Mouse (Mus musculus) MEL (cell line): ENCODE data around the gene Rapgef1. TPM values are rescaled to one million over a fixed set of nuclear protein-coding genes. Genes with fewer than 3 reads are reported as not detected.

Experiments
- DNase-seq: peaks from one replicate; pipeline ENCODE4 v3.0.0; 2011; ENCODE audit warnings: low read depth, low spot score
- H3K27ac ChIP-seq: 2 replicates; pipeline ENCODE4 v1.5.1; 2012; ENCODE audit warnings: low read depth, mild to moderate bottlenecking, control low read depth, low read length, moderate library complexity; ENCODE audit not compliant: control insufficient read depth
- H3K27me3 ChIP-seq, 2 experiments: fragments of 150-350 bp in 1 of 2; sonication (generic) in 1 of 2; 2 replicates each; pipeline ENCODE4 v1.6.1; 2012; ENCODE audit warnings: low read length in 2 of 2, mild to moderate bottlenecking in 2 of 2, improper control_type of control experiment in 1 of 2, moderate library complexity in 1 of 2; ENCODE audit not compliant: insufficient read depth in 2 of 2, control insufficient read depth in 1 of 2
- H3K36me3 ChIP-seq, 2 experiments: 2 replicates each; pipeline ENCODE4 v1.6.1; 2012 to 2014; ENCODE audit warnings: low read length in 2 of 2, improper control_type of control experiment in 1 of 2, inconsistent platforms in 1 of 2, mild to moderate bottlenecking in 1 of 2; ENCODE audit not compliant: insufficient read depth in 2 of 2, control insufficient read depth in 1 of 2
- H3K4me1 ChIP-seq, 2 experiments: fragments of 150-350 bp in 1 of 2; sonication (generic) in 1 of 2; 2 replicates each; pipeline ENCODE4 v1.6.1; 2012; ENCODE audit warnings: low read length in 2 of 2, improper control_type of control experiment in 1 of 2, mild to moderate bottlenecking in 1 of 2; ENCODE audit not compliant: insufficient read depth in 2 of 2, control insufficient read depth in 1 of 2
- H3K4me3 ChIP-seq, 2 experiments: fragments of 150-350 bp in 1 of 2; sonication (generic) in 1 of 2; 2 replicates each; pipeline ENCODE4 v1.5.1; 2012; ENCODE audit warnings: low read depth in 2 of 2, low read length in 2 of 2, mild to moderate bottlenecking in 2 of 2, moderate library complexity in 2 of 2, control low read depth in 1 of 2, improper control_type of control experiment in 1 of 2; ENCODE audit not compliant: control insufficient read depth in 1 of 2, insufficient read depth in 1 of 2
- H3K79me2 ChIP-seq: 2 replicates; pipeline ENCODE4 v1.6.1; 2012; ENCODE audit warnings: mild to moderate bottlenecking, low read length, moderate library complexity; ENCODE audit not compliant: control insufficient read depth, poor library complexity, insufficient read depth
- H3K9ac ChIP-seq: 2 replicates; pipeline ENCODE4 v1.6.1; 2012; ENCODE audit warnings: low read depth, mild to moderate bottlenecking, control low read depth, low read length, moderate library complexity; ENCODE audit not compliant: control insufficient read depth, poor library complexity, severe bottlenecking
- H3K9me3 ChIP-seq: fragments of 150-350 bp; sonication (generic); replicated peaks from 2 replicates; pipeline ENCODE4 v1.6.1; 2012; ENCODE audit warnings: mild to moderate bottlenecking, low read length, improper control_type of control experiment, moderate library complexity; ENCODE audit not compliant: insufficient read depth
- BHLHE40 ChIP-seq: IDR thresholded peaks from 2 replicates; pipeline ENCODE4 v1.6.1; 2012; ENCODE audit warnings: low read depth, mild to moderate bottlenecking, inconsistent platforms, low read length, improper control_type of control experiment, borderline replicate concordance
- CHD1 ChIP-seq: IDR thresholded peaks from 2 replicates; pipeline ENCODE4 v1.6.1; 2012; ENCODE audit warnings: low read depth, mild to moderate bottlenecking, inconsistent platforms, low read length, improper control_type of control experiment
- CHD2 ChIP-seq: IDR thresholded peaks from 2 replicates; pipeline ENCODE4 v1.6.1; 2011; ENCODE audit warnings: low read length, improper control_type of control experiment
- CTCF ChIP-seq, 3 experiments: IDR thresholded peaks in 2 of 3; conservative IDR thresholded peaks in 1 of 3; 2 replicates each; pipeline ENCODE4 v1.5.1; 2011 to 2012; ENCODE audit warnings: low read length in 3 of 3, low read depth in 2 of 3, mild to moderate bottlenecking in 2 of 3, improper control_type of control experiment in 1 of 3, inconsistent platforms in 1 of 3, mixed read lengths in 1 of 3, moderate library complexity in 1 of 3; ENCODE audit not compliant: control insufficient read depth in 1 of 3, insufficient read depth in 1 of 3, poor library complexity in 1 of 3, severe bottlenecking in 1 of 3
- E2F4 ChIP-seq: IDR thresholded peaks from 2 replicates; pipeline ENCODE4 v1.6.1; 2011; ENCODE audit warnings: low read depth, low read length, improper control_type of control experiment, borderline replicate concordance
- ELF1 ChIP-seq: IDR thresholded peaks from 2 replicates; pipeline ENCODE4 v1.6.1; 2014; ENCODE audit warnings: low read depth, mild to moderate bottlenecking, inconsistent platforms, low read length, improper control_type of control experiment, moderate library complexity
- EP300 ChIP-seq, 2 experiments: IDR thresholded peaks; 2 replicates each; pipeline ENCODE4 v1.6.1; 2011; ENCODE audit warnings: improper control_type of control experiment in 2 of 2, low read length in 2 of 2, low read depth in 1 of 2, mild to moderate bottlenecking in 1 of 2
- ETS1 ChIP-seq: IDR thresholded peaks from 2 replicates; pipeline ENCODE4 v1.6.1; 2012; ENCODE audit warnings: low read depth, mild to moderate bottlenecking, inconsistent platforms, low read length, improper control_type of control experiment, moderate library complexity
- GABPA ChIP-seq: IDR thresholded peaks from 2 replicates; pipeline ENCODE4 v1.6.1; 2012; ENCODE audit warnings: low read depth, mild to moderate bottlenecking, inconsistent platforms, low read length, improper control_type of control experiment, moderate library complexity
- GATA1 ChIP-seq: IDR thresholded peaks from 2 replicates; pipeline ENCODE4 v1.6.1; 2011; ENCODE audit warnings: low read depth, low read length, improper control_type of control experiment
- HCFC1 ChIP-seq: IDR thresholded peaks from 2 replicates; pipeline ENCODE4 v1.6.1; 2012; ENCODE audit warnings: low read depth, mild to moderate bottlenecking, inconsistent platforms, low read length, improper control_type of control experiment, moderate library complexity
- KAT2A ChIP-seq: conservative IDR thresholded peaks from 2 replicates; pipeline ENCODE4 v1.6.1; 2012; ENCODE audit warnings: low read depth, low read length, improper control_type of control experiment, inconsistent platforms
- MAFK ChIP-seq: IDR thresholded peaks from 2 replicates; pipeline ENCODE4 v1.6.1; 2011; ENCODE audit warnings: low read depth, mild to moderate bottlenecking, low read length, improper control_type of control experiment, borderline replicate concordance
- MAX ChIP-seq: IDR thresholded peaks from 2 replicates; pipeline ENCODE4 v1.6.1; 2011; ENCODE audit warnings: low read length, improper control_type of control experiment
- MAZ ChIP-seq: IDR thresholded peaks from 2 replicates; pipeline ENCODE4 v1.6.1; 2012; ENCODE audit warnings: low read depth, mild to moderate bottlenecking, inconsistent platforms, low read length, improper control_type of control experiment
- MEF2A ChIP-seq: IDR thresholded peaks from 2 replicates; pipeline ENCODE4 v1.6.1; 2014; ENCODE audit warnings: low read depth, mild to moderate bottlenecking, inconsistent platforms, low read length, improper control_type of control experiment; ENCODE audit not compliant: poor library complexity, insufficient replicate concordance, severe bottlenecking; ENCODE audit errors: extremely low read depth
- MXI1 ChIP-seq: IDR thresholded peaks from 2 replicates; pipeline ENCODE4 v1.6.1; 2011; ENCODE audit warnings: mild to moderate bottlenecking, low read depth, low read length, improper control_type of control experiment
- MYB ChIP-seq: IDR thresholded peaks from 2 replicates; pipeline ENCODE4 v1.6.1; 2011; ENCODE audit warnings: mild to moderate bottlenecking, low read depth, low read length, improper control_type of control experiment
- MYC ChIP-seq: IDR thresholded peaks from 2 replicates; pipeline ENCODE4 v1.6.1; 2011; ENCODE audit warnings: low read depth, mild to moderate bottlenecking, low read length, improper control_type of control experiment, moderate library complexity
- NELFE ChIP-seq: IDR thresholded peaks from 2 replicates; pipeline ENCODE4 v1.6.1; 2011; ENCODE audit warnings: low read depth, low read length, improper control_type of control experiment
- NRF1 ChIP-seq: IDR thresholded peaks from 2 replicates; pipeline ENCODE4 v1.6.1; 2014; ENCODE audit warnings: low read depth, mild to moderate bottlenecking, inconsistent platforms, low read length, improper control_type of control experiment, moderate library complexity; ENCODE audit not compliant: poor library complexity, insufficient read depth, severe bottlenecking
- POLR2AphosphoS2 ChIP-seq: IDR thresholded peaks from 2 replicates; pipeline ENCODE4 v1.6.1; 2011; ENCODE audit warnings: low read length, improper control_type of control experiment
- POLR2AphosphoS5 ChIP-seq: IDR thresholded peaks from 2 replicates; pipeline ENCODE4 v1.6.1; 2012; ENCODE audit warnings: low read depth, borderline replicate concordance, mild to moderate bottlenecking, inconsistent platforms, low read length, moderate library complexity, mixed read lengths
- RAD21 ChIP-seq: IDR thresholded peaks from 2 replicates; pipeline ENCODE4 v1.6.1; 2011; ENCODE audit warnings: mild to moderate bottlenecking, low read depth, low read length, improper control_type of control experiment
- RCOR1 ChIP-seq: IDR thresholded peaks from 2 replicates; pipeline ENCODE4 v1.6.1; 2012; ENCODE audit warnings: low read depth, mild to moderate bottlenecking, inconsistent platforms, low read length, improper control_type of control experiment
- SIN3A ChIP-seq: IDR thresholded peaks from 2 replicates; pipeline ENCODE4 v1.6.1; 2012; ENCODE audit warnings: low read length, improper control_type of control experiment, inconsistent platforms
- SMC3 ChIP-seq: IDR thresholded peaks from 2 replicates; pipeline ENCODE4 v1.6.1; 2011; ENCODE audit warnings: low read depth, low read length, improper control_type of control experiment
- TAL1 ChIP-seq: IDR thresholded peaks from 2 replicates; pipeline ENCODE4 v1.6.1; 2012; ENCODE audit warnings: mild to moderate bottlenecking, inconsistent platforms, low read length, moderate library complexity, mixed read lengths
- TBP ChIP-seq: IDR thresholded peaks from 2 replicates; pipeline ENCODE4 v1.8.0; 2011; ENCODE audit warnings: low read depth, low read length, improper control_type of control experiment
- TCF12 ChIP-seq: IDR thresholded peaks from 2 replicates; pipeline ENCODE4 v1.6.1; 2014; ENCODE audit warnings: low read depth, mild to moderate bottlenecking, inconsistent platforms, low read length, improper control_type of control experiment, moderate library complexity
- USF1 ChIP-seq: IDR thresholded peaks from 2 replicates; pipeline ENCODE4 v1.6.1; 2014; ENCODE audit warnings: low read depth, mild to moderate bottlenecking, inconsistent platforms, low read length, improper control_type of control experiment, moderate library complexity
- USF2 ChIP-seq, 2 experiments: IDR thresholded peaks; 2 replicates each; pipeline ENCODE4 v1.6.1; 2011 to 2012; ENCODE audit warnings: improper control_type of control experiment in 2 of 2, low read length in 2 of 2, borderline replicate concordance in 1 of 2, inconsistent platforms in 1 of 2, low read depth in 1 of 2, mild to moderate bottlenecking in 1 of 2; ENCODE audit not compliant: insufficient read depth in 1 of 2
- ZC3H11A ChIP-seq: IDR thresholded peaks from 2 replicates; pipeline ENCODE4 v1.6.1; 2012; ENCODE audit warnings: low read depth, mild to moderate bottlenecking, inconsistent platforms, low read length, improper control_type of control experiment
- ZMIZ1 ChIP-seq: IDR thresholded peaks from 2 replicates; pipeline ENCODE4 v1.6.1; 2012; ENCODE audit warnings: low read depth, mild to moderate bottlenecking, inconsistent platforms, low read length, improper control_type of control experiment, moderate library complexity
- ZNF384 ChIP-seq: IDR thresholded peaks from 2 replicates; pipeline ENCODE4 v1.6.1; 2012; ENCODE audit warnings: low read depth, mild to moderate bottlenecking, inconsistent platforms, low read length, improper control_type of control experiment
- polyA plus RNA-seq, 2 experiments: library from polyadenylated mRNA; stranded (reverse) in 1 of 2; unstranded in 1 of 2; fragments of >175 nt in 1 of 2; fragments of >200 nt in 1 of 2; gene quantifications; 2 replicates each; pipeline versions ENCODE4 v1.2.1 to v1.2.4; 2012; ENCODE audit warnings: low replicate concordance in 2 of 2, low read depth in 1 of 2; ENCODE audit not compliant: insufficient read length in 2 of 2, insufficient read depth in 1 of 2, missing spikeins in 1 of 2
- total RNA-seq: library from RNA; depleted of rRNA; stranded (reverse); fragments of 300-350 nt; gene quantifications from 2 replicates; pipeline ENCODE4 v1.2.3, GENCODE M21; 2012

Rapgef1 gene
- total and polyA plus RNA-seq, 3 experiments, result 57.2 to 88.3 (median 77.0) TPM

DNA sequence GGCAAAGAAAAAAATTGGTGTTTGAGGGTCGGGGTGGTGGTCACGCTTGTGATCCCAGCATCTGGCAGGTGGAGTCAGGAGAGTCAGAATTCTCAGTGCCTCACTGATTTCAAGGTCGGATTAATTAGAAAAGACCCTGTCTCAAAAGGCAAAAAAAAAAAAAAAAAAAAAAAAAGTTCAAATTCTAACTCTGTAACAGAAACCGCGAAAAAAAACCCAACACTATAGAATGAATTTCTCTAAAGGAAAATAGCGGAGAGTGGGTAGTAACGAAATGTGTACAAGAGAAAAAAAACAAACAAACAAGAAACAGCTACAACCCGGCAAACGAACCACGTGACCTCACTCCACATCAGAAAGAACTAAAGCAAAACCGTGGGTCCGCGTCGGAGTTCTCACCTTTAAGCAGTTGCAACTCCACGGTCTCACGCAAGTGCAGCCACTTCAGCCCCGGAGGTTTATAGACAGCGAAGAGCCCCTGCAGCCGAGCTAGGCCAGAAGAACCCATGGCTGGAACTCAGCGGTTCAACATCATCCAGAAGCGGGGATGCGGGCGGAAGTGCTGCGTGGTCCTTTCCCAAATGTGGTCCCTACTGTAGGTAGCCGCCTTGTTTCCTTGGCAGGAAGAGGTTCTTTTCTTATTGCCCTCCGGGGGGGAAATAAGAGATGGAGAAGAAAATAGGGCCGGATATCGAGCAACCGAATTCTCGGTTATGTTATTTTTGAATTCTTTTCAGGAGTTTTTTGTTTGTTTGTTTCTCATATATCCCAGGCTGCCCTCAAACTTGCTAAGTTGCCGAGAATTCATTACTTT is 167.8 kb downstream of the Rapgef1 start, which contains the start of gene Coq4:
Coq4 (plus strand) TSS at position 390 of the 814 bp plus-strand sequence.
- peaks cover 5 to 10% of the 10 kb centered on the region in 2 experiments; a peak in 3 of 4 replicates for H3K36me3 ChIP-seq
- no peaks in the 10 kb centered on the region for H3K9me3 ChIP-seq
- H3K79me2 ChIP-seq, result peaks cover 14% of the 10 kb centered on the region
- H3K27ac ChIP-seq, result peak within 1 kb of the TSS; percentile 78
- peak within 1 kb of the TSS; percentile 68 to 97 for H3K4me3 ChIP-seq
- peaks cover 0 to 9% of the 10 kb centered on the region in 2 experiments; a peak in 2 of 4 replicates for H3K4me1 ChIP-seq
- peak; percentile 97 for DNase-seq
- peak within 1 kb of the TSS; percentile 88 for H3K9ac ChIP-seq
- no peaks in the 10 kb centered on the region for H3K27me3 ChIP-seq
- TF ChIP-seq ZMIZ1, result no peak
- TF ChIP-seq BHLHE40, result no peak
- no peak for TF ChIP-seq E2F4
- peak; percentile 66; the same call in 1 of the 2 replicates for TF ChIP-seq KAT2A
- no peak for TF ChIP-seq GABPA
- no peak for TF ChIP-seq POLR2AphosphoS5
- peak; percentile 81 for TF ChIP-seq SIN3A
- TF ChIP-seq GATA1, result peak; percentile 40; the same call in 1 of the 2 replicates
- TF ChIP-seq NELFE, result peak; percentile 93
- TF ChIP-seq ZC3H11A, result no peak
- TF ChIP-seq MAFK, result no peak
- peak; percentile 75; the same call in 1 of the 2 replicates for TF ChIP-seq TCF12
- peak; percentile 94 for TF ChIP-seq USF1
- no peak for TF ChIP-seq TAL1
- peak; percentile 48; the same call in 1 of the 2 replicates for TF ChIP-seq ETS1
- no peak for TF ChIP-seq MYB
- TF ChIP-seq ZNF384, result peak; percentile 84
- peak; percentile 96 for TF ChIP-seq MXI1
- TF ChIP-seq ELF1, result peak; percentile 83
- peak; percentile 79; the same call in 1 of the 2 replicates for TF ChIP-seq POLR2AphosphoS2
- TF ChIP-seq MEF2A, result no peak
- peak; percentile 87 for TF ChIP-seq TBP
- peak; percentile 84 for TF ChIP-seq MYC
- TF ChIP-seq MAX, result peak; percentile 92
- TF ChIP-seq EP300 (IDR thresholded peaks at IDR 0.05; ENCODE audit: low read depth in 1 of 2, low read length in 2 of 2), result no peak
- no peak for TF ChIP-seq CHD1
- no peak for TF ChIP-seq RCOR1
- no peak for TF ChIP-seq CHD2
- TF ChIP-seq MAZ, result no peak
- peak; percentile 33 to 81; a peak in 3 of 4 replicates for TF ChIP-seq USF2 (IDR thresholded peaks at IDR 0.05; ENCODE audit: borderline replicate concordance in 1 of 2, insufficient read depth in 1 of 2, low read depth in 1 of 2, low read length in 2 of 2)
- TF ChIP-seq CTCF (IDR thresholded peaks at IDR 0.05 in 2 of 3, conservative IDR thresholded peaks at IDR 0.05 in 1 of 3; ENCODE audit: control insufficient read depth in 1 of 3, insufficient read depth in 1 of 3, low read depth in 2 of 3, low read length in 3 of 3, poor library complexity in 1 of 3, severe bottlenecking in 1 of 3), result no peak
- no peak for TF ChIP-seq RAD21
- TF ChIP-seq SMC3, result no peak
- no peak for TF ChIP-seq NRF1
- TF ChIP-seq HCFC1, result peak; percentile 93
